Mouse (Mus musculus) adrenal gland, adult 2 months (tissue): ENCODE results near the gene Fabp7. TPM values are rescaled to one million over a fixed set of nuclear protein-coding genes. Genes with fewer than 3 reads are reported as not detected.

ENCODE experiments used
- DNase-seq: peaks from one replicate; pipeline ENCODE4 v3.0.0; 2021
- polyA plus RNA-seq: library from polyadenylated mRNA; depleted of rRNA; stranded (reverse); fragments of >200 nt; gene quantifications from 2 replicates; pipeline ENCODE4 v1.2.3, GENCODE M21; 2012; rRNA removed
- total RNA-seq, 2 experiments: library from RNA; stranded (reverse); gene quantifications; 2 replicates each; pipeline ENCODE4 v1.2.3; 2021

The Fabp7 gene
- total and polyA plus RNA-seq, 3 experiments: 0.75 to 0.90 TPM; not detected in 1

GRCm38 (mm10) chr10:57807754-57808153 is 23.1 kb downstream of the Fabp7 start:
- no peak for DNase-seq

- no peak for DNase-seq
Measured at GRCm38 (mm10) chr10:57812161-57812856, 27.6 kb downstream of the Fabp7 start.

GRCm38 (mm10) chr10:57814295-57814694 is 29.6 kb downstream of the Fabp7 start:
- DNase-seq: no peak

GRCm38 (mm10) chr10:57815869-57816268 is 31.2 kb downstream of the Fabp7 start:
- DNase-seq: no peak

- no peak for DNase-seq
Measured at GRCm38 (mm10) chr10:57819209-57819608, 34.5 kb downstream of the Fabp7 start.

GRCm38 (mm10) chr10:57822473-57822872 is 37.8 kb downstream of the Fabp7 start:
- DNase-seq: no peak

GRCm38 (mm10) chr10:57828649-57829048 is 44.0 kb downstream of the Fabp7 start:
- DNase-seq: no peak

- DNase-seq: no peak
Measured at GRCm38 (mm10) chr10:57829621-57830020, 44.9 kb downstream of the Fabp7 start.

GRCm38 (mm10) chr10:57835094-57835493 is 50.4 kb downstream of the Fabp7 start:
- no peak for DNase-seq

- no peak for DNase-seq
Measured at GRCm38 (mm10) chr10:57835982-57836381, 51.3 kb downstream of the Fabp7 start.

Other genes with a start within 250 kb of the Fabp7 start
- 1 to 10 TPM in 1 of 2 experiments, under 1 TPM in 1; 0.98 to 2.3 TPM for gene Pkib, start 152.9 kb upstream of the Fabp7 start, total RNA-seq
- gene Pkib, start 152.9 kb upstream of the Fabp7 start, polyA plus RNA-seq: 0.42 and 0.54 TPM in 2 replicates
- 10 to 100 TPM; 46.4 to 53.8 TPM for gene Smpdl3a, start 9.5 kb downstream of the Fabp7 start, total RNA-seq
- gene Smpdl3a, start 9.5 kb downstream of the Fabp7 start, polyA plus RNA-seq: 84.3 and 99.7 TPM in 2 replicates